Mouse (Mus musculus) forebrain, postnatal 0 days (tissue): ENCODE measurements around the gene Tnp2. TPM values are rescaled to one million over a fixed set of nuclear protein-coding genes. Genes with fewer than 3 reads are reported as not detected.

Experiments used
- ATAC-seq: fragments of 200-750 bp; cut with Nextera tagmentation; 2 replicates; pipeline ENCODE4 v1.8.0; 2017; ENCODE audit warnings: mild to moderate bottlenecking, moderate library complexity
- DNase-seq: peaks from one replicate; pipeline ENCODE4 v3.0.0-alpha.2; 2015
- H3K27ac ChIP-seq: fragments of 300-500 bp; sonication (generic); 2 replicates; pipeline ENCODE4 v1.5.1; 2014; ENCODE audit warnings: low read depth, mild to moderate bottlenecking, antibody characterized with exemption, low read length, moderate library complexity, mixed read lengths
- H3K27me3 ChIP-seq: fragments of 300-500 bp; sonication (generic); 2 replicates; pipeline ENCODE4 v1.6.1; 2014; ENCODE audit warnings: mild to moderate bottlenecking, low read length, mixed read lengths; ENCODE audit not compliant: insufficient read depth
- H3K36me3 ChIP-seq: fragments of 300-500 bp; sonication (generic); 2 replicates; pipeline ENCODE4 v1.6.1; 2014; ENCODE audit warnings: mild to moderate bottlenecking, moderate library complexity; ENCODE audit not compliant: insufficient read depth
- H3K4me1 ChIP-seq: fragments of 300-500 bp; sonication (generic); 2 replicates; pipeline ENCODE4 v1.6.1; 2014; ENCODE audit warnings: antibody characterized with exemption; ENCODE audit not compliant: insufficient read depth
- H3K4me2 ChIP-seq: fragments of 300-500 bp; sonication (generic); 2 replicates; pipeline ENCODE4 v1.6.1; 2014; ENCODE audit warnings: low read depth, mild to moderate bottlenecking, moderate library complexity
- H3K4me3 ChIP-seq: fragments of 300-500 bp; sonication (generic); 2 replicates; pipeline ENCODE4 v1.5.1; 2014; ENCODE audit warnings: low read depth, low read length, mixed read lengths
- H3K9ac ChIP-seq: fragments of 300-500 bp; sonication (generic); 2 replicates; pipeline ENCODE4 v1.6.1; 2014; ENCODE audit warnings: mild to moderate bottlenecking
- H3K9me3 ChIP-seq: fragments of 300-500 bp; sonication (generic); 2 replicates; pipeline ENCODE4 v1.6.1; 2016; ENCODE audit warnings: low read length
- CTCF ChIP-seq: sonication (generic); IDR thresholded peaks from 2 replicates; pipeline ENCODE4 v1.5.1; 2016; ENCODE audit warnings: antibody characterized with exemption, control low read depth, low read depth
- WGBS: fragments of 180-500 bp; shearing (Covaris S2); extraction: QIAGEN DNeasy Blood & Tissue Kit; methylation state at CpG from one replicate; pipeline ENCODE4 v1.1.7; 2014; 5-methylcytosine and 5-hydroxymethylcytosine counted together
- polyA plus RNA-seq: library from polyadenylated mRNA; unstranded; fragments of >200 nt; fragmentation: Nextera tagmentation; extraction: Ambion mirVana; gene quantifications from 2 replicates; pipeline ENCODE4 v1.2.1, GENCODE M21; 2015
- total RNA-seq: library from RNA; depleted of rRNA; stranded (reverse); fragments of >200 nt; gene quantifications from 2 replicates; pipeline ENCODE4 v1.2.3, GENCODE M21; 2014

Tnp2 gene
- total and polyA plus RNA-seq, 2 experiments from 2014 or later: not detected

GRCm38 (mm10) chr16:10780631-10781120, 7.8 kb downstream of the Tnp2 start:
- H3K4me3 ChIP-seq: no peak overlapping the region
- ATAC-seq (no peak), DNase-seq (no peak)
- no peaks in the 10 kb centered on the region for H3K9me3 ChIP-seq
- no peak overlapping the region for H3K9ac ChIP-seq
- peaks cover 5% of the 10 kb centered on the region; the same call in 1 of the 2 replicates for H3K27me3 ChIP-seq
- H3K36me3 ChIP-seq: no peaks in the 10 kb centered on the region
- no peak overlapping the region for H3K27ac ChIP-seq
- H3K4me2 ChIP-seq: no peak overlapping the region
- H3K4me1 ChIP-seq: no peaks in the 10 kb centered on the region
- 83% methylated on average over 5 of the region's 5 CpGs for WGBS
- TF ChIP-seq CTCF: no peak

DNA sequence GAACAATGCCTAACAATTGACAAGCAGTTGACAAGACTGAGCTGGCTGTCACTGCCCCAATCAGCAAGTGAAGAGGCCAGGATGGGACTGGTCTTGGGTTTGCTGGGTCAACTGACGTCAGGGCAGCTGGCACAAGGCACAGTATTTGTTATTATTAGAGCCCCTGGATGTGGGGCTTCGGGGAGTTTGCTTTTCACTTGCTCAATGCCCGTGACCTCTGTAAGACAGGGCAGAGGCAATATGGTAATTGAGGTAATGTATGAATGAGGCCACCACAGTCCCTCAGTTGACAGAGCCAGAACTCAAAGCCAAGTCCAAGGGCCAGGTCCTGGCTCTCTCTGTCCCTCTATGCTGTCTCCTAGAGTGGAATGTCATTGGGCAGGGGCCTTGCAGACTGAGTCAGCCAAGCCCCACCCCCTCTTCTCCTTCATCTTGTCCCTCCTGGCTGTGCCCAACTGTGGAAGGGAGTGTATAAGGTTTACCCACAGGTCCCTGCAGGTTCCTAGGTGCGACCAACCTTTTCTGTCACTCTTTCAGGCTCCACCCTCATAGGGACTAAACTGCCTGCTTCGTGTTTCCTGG, 10.8 kb downstream of the Tnp2 start:
- Histone ChIP-seq H3K36me3 (no peaks in the 10 kb centered on the region), H3K9me3 (no peaks in the 10 kb centered on the region), H3K9ac (no peak overlapping the region), H3K4me2 (no peak overlapping the region), H3K27me3 (no peaks in the 10 kb centered on the region), H3K4me1 (no peaks in the 10 kb centered on the region), H3K4me3 (no peak overlapping the region), H3K27ac (no peak overlapping the region)
- TF ChIP-seq CTCF: no peak
- DNase-seq (no peak), ATAC-seq (no peak)
- 66% methylated on average over 5 of the region's 5 CpGs for WGBS

- WGBS: 67% methylated on average over 7 of the region's 7 CpGs
- Histone ChIP-seq H3K9ac (no peak overlapping the region), H3K4me1 (no peaks in the 10 kb centered on the region), H3K9me3 (no peaks in the 10 kb centered on the region), H3K27ac (no peak overlapping the region), H3K4me3 (no peak overlapping the region), H3K4me2 (no peak overlapping the region), H3K27me3 (no peaks in the 10 kb centered on the region), H3K36me3 (no peaks in the 10 kb centered on the region)
- ATAC-seq (no peak), DNase-seq (no peak)
- TF ChIP-seq CTCF: no peak
Observed at GRCm38 (mm10) chr16:10776322-10776721, 12.1 kb downstream of the Tnp2 start.

DNA sequence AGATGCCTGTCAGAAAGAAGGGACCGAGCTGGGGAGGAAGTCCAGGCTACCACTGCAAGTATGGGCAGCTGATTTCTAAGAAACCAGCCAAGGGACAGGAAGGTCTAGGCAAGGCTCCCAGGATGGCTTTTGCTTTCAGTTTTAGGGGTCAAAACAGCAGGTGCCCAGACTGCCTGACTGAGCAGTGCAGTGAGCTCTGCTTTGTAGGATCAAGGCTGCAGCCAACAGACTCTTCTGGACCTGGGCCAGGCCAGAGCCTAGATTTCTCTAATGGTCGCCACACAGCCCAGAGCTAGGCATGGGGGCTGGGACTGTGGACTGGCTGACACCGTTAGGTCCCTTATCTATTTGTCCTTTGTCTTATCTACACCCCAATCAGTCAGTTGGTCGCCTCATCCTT, 13.7 kb downstream of the Tnp2 start:
- no peak overlapping the region for H3K4me2 ChIP-seq
- H3K27ac ChIP-seq: no peak overlapping the region
- WGBS: 66% methylated on average over 4 of the region's 4 CpGs
- H3K9me3 ChIP-seq: no peaks in the 10 kb centered on the region
- H3K27me3 ChIP-seq: no peaks in the 10 kb centered on the region
- H3K4me3 ChIP-seq: no peak overlapping the region
- H3K4me1 ChIP-seq: no peaks in the 10 kb centered on the region
- DNase-seq: no peak
- no peak for TF ChIP-seq CTCF
- no peaks in the 10 kb centered on the region for H3K36me3 ChIP-seq
- no peak for ATAC-seq
- H3K9ac ChIP-seq: no peak overlapping the region

DNA sequence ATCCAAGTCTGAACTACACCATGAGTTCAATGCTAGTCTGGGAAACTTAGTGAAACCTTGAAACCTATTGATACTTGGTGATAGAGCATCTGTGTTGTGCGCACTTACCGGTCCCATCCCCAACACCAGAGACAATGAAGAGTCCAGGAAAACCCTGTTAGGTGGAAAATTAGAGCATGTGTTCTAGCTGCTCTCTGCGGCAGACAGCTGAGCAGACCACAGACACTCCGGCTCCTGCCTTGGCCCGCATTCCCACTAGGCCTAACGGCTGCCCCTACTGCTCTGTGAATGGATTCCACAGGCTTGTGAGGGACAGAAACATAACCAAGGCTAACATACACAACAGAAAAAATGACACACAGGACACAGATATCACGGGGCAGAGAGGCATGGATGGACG, 14.9 kb downstream of the Tnp2 start:
- no peak for TF ChIP-seq CTCF
- no peaks in the 10 kb centered on the region for H3K4me1 ChIP-seq
- no peaks in the 10 kb centered on the region for H3K36me3 ChIP-seq
- no peaks in the 10 kb centered on the region for H3K27me3 ChIP-seq
- no peak overlapping the region for H3K9ac ChIP-seq
- H3K9me3 ChIP-seq: no peaks in the 10 kb centered on the region
- no peak overlapping the region for H3K4me2 ChIP-seq
- ATAC-seq (no peak), DNase-seq (no peak)
- no peak overlapping the region for H3K4me3 ChIP-seq
- no peak overlapping the region for H3K27ac ChIP-seq
- 89% methylated on average over 8 of the region's 8 CpGs for WGBS

DNA sequence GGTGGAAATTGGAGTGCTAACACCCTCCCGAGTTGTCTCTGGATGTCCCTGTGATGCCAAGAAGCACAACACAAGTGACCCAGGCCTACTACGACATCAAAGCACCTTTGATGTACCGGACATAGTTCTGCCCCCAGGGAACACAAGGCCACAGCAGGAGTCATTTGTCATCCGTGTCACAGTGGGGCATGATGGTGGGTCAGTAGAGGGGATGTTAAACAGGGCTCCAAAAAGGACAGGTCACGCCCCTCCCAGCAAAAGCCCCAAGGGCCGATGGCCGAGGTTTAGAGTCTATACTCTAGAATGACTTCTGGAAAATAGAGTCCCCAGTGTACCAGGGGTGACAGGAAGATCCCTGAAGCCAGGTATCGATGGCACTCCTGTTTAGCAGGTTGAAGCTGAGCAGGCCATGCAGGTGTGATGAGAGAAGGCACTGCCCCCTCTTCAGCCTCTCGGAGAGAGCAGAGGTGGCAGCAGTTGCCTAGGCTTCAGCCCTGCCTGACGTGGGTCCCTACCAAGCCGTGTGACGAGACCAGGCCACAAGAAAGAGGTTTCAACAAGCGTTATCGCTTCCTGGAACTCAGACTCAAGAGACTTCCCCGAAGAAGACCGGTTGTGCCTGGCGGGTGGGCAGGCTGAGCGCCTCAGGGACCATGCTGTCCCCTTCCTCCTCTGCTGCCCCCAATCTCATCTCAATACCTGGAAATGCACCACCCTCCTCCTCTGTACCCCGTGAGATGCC, 16.5 kb downstream of the Tnp2 start:
- H3K4me3 ChIP-seq: no peak overlapping the region
- DNase-seq (no peak), ATAC-seq (no peak)
- no peak overlapping the region for H3K9ac ChIP-seq
- H3K4me2 ChIP-seq: no peak overlapping the region
- no peaks in the 10 kb centered on the region for H3K4me1 ChIP-seq
- no peaks in the 10 kb centered on the region for H3K27me3 ChIP-seq
- WGBS: 78% methylated on average over 19 of the region's 19 CpGs
- no peak overlapping the region for H3K27ac ChIP-seq
- TF ChIP-seq CTCF: no peak
- no peaks in the 10 kb centered on the region for H3K36me3 ChIP-seq
- H3K9me3 ChIP-seq: no peaks in the 10 kb centered on the region

- H3K27ac ChIP-seq: no peak overlapping the region
- 53% methylated on average over 4 of the region's 4 CpGs for WGBS
- peak; percentile 55; the same call in 1 of the 2 replicates for ATAC-seq
Observed at GRCm38 (mm10) chr16:10770531-10771325, 17.7 kb downstream of the Tnp2 start.

More at GRCm38 (mm10) chr16:10770531-10771325, 17.7 kb downstream of the Tnp2 start:
- no peak overlapping the region for H3K4me2 ChIP-seq
- H3K4me1 ChIP-seq: no peaks in the 10 kb centered on the region
- no peaks in the 10 kb centered on the region for H3K36me3 ChIP-seq
- DNase-seq: no peak
- no peaks in the 10 kb centered on the region for H3K9me3 ChIP-seq
- no peak overlapping the region for H3K9ac ChIP-seq
- no peaks in the 10 kb centered on the region for H3K27me3 ChIP-seq
- TF ChIP-seq CTCF: 0 out of 2 replicates have a peak, but pooled peaks have one; percentile 7
- no peak overlapping the region for H3K4me3 ChIP-seq
